Mouse (Mus musculus): Measurements from ENCODE around the gene Hoxd13. TPM values are rescaled to one million over a fixed set of nuclear protein-coding genes. Genes with fewer than 3 reads are reported as not detected.

The Hoxd13 gene
- total and polyA plus RNA-seq, 2 experiments from 2014 or later: not detected

DNA sequence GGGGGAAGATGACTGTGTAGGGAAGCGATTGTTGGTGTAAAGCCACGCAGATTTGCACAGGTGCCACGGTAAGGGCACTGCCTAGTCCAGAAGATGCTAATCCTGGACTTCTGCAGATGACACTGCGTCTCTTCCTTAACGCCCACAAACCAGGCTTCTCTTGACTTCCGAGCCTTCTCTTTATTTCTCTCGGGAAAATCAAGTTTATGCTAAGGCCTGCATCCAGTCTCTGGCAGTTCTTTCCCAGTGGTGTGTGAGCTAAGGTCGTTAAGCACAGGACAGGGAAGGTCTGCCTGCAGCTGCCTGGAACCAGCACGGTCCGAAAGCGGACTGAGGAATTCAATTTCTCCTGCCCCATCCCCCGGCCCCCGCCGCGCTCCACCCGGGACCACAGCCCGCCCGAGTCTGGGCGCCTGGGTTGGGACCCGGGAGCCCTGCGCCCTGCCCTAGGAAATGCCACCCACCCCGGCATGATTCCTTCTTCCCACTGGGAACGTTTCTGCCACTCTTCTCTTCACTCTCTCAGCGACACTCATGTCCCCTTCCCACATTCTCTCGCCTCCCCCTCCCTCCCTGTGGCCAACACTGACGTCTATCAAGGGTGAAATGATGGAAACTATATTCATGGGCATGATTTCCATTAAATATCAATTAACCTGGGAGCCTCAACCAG is 35.7 kb downstream of the Hoxd13 start:
- no peak for ATAC-seq (ENCODE audit: insufficient read depth, low read depth)

DNA sequence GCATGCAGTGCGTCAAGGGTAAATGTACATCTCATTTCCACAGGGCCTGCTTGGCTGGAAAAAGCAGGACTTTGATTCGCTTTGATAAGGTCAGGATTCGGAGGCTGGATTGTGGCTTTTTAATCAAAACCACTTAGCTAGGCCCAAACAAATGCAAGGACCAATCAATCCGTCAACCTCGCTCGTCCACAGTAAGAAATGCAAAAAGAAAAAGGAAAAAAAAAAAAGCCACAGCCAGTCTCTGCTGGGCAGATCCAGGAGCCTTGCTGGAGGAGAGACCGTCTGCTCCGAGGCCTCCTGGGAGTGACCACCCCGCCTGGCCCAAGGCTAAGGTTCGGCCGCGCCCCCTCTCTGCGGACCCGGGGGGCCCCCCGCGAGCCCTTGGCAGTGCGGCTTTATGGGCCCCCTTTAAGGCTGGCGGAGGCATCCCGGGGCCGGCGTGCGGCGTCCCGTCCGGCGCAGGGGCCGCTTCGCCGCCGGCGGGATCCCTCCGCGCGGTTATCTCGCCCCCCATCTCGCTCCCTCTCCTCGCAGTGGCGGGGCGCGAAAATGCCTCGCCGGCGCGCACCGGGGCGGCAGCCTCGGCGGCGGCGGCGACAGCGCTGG is 36.4 kb downstream of the Hoxd13 start, which contains the start of gene Hoxd8:
TSS of gene Hoxd8 (plus strand) at position 223 of the 606 bp plus-strand sequence.
- ATAC-seq (ENCODE audit: insufficient read depth, low read depth): no peak
- Histone ChIP-seq H3K27ac (ENCODE audit: low read depth) (peak within 1 kb of the TSS; percentile 7; the same call in 1 of the 2 replicates), H3K4me1 (ENCODE audit: control insufficient read depth, insufficient read depth) (no peaks in the 10 kb centered on the region), H3K27me3 (ENCODE audit: control insufficient read depth, insufficient read depth, low read length) (peaks cover 98% of the 10 kb centered on the region), H3K9me3 (replicated peaks; ENCODE audit: control insufficient read depth, low read length) (no peaks in the 10 kb centered on the region), H3K4me3 (ENCODE audit: low read depth, low read length) (peak within 1 kb of the TSS; percentile 52), H3K36me3 (replicated peaks; ENCODE audit: control insufficient read depth, insufficient read depth, low read length) (no peaks in the 10 kb centered on the region), H3K9ac (replicated peaks; ENCODE audit: low read depth, low read length) (peak within 1 kb of the TSS; percentile 39; the same call in 1 of the 2 replicates), H3K4me2 (ENCODE audit: low read depth, low read length) (peak within 1 kb of the TSS; percentile 72)
- no peak for TF ChIP-seq EP300 (IDR thresholded peaks at IDR 0.05; ENCODE audit: low read depth)
- no peak for TF ChIP-seq CTCF (IDR thresholded peaks at IDR 0.05; ENCODE audit: low read depth)
- no peak for DNase-seq (ENCODE audit: low spot score)
- WGBS: under 1% methylated on average over 42 of the region's 52 CpGs

More for the DNA sequence above, 35.7 kb downstream of the Hoxd13 start:
- Histone ChIP-seq H3K9me3 (replicated peaks; ENCODE audit: control insufficient read depth, low read length) (no peaks in the 10 kb centered on the region), H3K4me1 (ENCODE audit: control insufficient read depth, insufficient read depth) (no peaks in the 10 kb centered on the region), H3K27ac (ENCODE audit: low read depth) (no peak overlapping the region), H3K27me3 (ENCODE audit: control insufficient read depth, insufficient read depth, low read length) (peaks cover 98% of the 10 kb centered on the region), H3K4me3 (ENCODE audit: low read depth, low read length) (0 out of 2 replicates have a peak overlapping the region, but pooled peaks have one; percentile 52), H3K9ac (replicated peaks; ENCODE audit: low read depth, low read length) (no peak overlapping the region), H3K4me2 (ENCODE audit: low read depth, low read length) (no peak overlapping the region), H3K36me3 (replicated peaks; ENCODE audit: control insufficient read depth, insufficient read depth, low read length) (no peaks in the 10 kb centered on the region)
- TF ChIP-seq CTCF (IDR thresholded peaks at IDR 0.05; ENCODE audit: low read depth): no peak
- DNase-seq (ENCODE audit: low spot score): no peak
- 3% methylated on average over 26 of the region's 26 CpGs for WGBS

DNA sequence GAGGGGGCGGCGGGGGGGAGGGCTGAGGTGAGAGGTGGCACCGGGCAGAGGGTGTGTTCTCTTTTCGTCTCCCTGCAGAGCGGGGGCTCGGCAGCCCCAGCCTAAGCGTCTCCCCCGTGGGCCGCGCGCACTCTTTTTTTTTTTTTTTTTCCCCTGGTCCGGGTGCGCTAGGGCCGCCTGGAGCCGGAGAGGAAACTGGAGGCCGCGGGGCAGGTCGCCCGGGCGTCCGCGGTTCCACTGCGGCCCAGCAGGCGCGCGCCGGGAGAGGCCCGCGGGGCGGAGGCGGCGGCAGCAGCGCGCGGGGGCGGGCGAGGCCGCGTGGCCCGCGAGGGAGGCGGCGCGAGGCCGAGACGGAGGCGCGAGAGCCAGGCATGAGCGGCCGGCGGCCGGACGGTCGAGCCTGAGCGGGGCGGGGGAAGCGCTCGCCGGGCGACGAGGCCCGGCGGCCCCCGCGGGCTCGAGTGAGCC is 36.9 kb downstream of the Hoxd13 start:
- Histone ChIP-seq H3K27ac (ENCODE audit: low read depth) (peak overlapping the region; percentile 7; the same call in 1 of the 2 replicates), H3K9me3 (replicated peaks; ENCODE audit: control insufficient read depth, low read length) (no peaks in the 10 kb centered on the region), H3K4me3 (ENCODE audit: low read depth, low read length) (peak overlapping the region; percentile 52), H3K36me3 (replicated peaks; ENCODE audit: control insufficient read depth, insufficient read depth, low read length) (no peaks in the 10 kb centered on the region), H3K4me1 (ENCODE audit: control insufficient read depth, insufficient read depth) (no peaks in the 10 kb centered on the region), H3K27me3 (ENCODE audit: control insufficient read depth, insufficient read depth, low read length) (peaks cover 98% of the 10 kb centered on the region), H3K4me2 (ENCODE audit: low read depth, low read length) (peak overlapping the region; percentile 72), H3K9ac (replicated peaks; ENCODE audit: low read depth, low read length) (peak overlapping the region; percentile 39; the same call in 1 of the 2 replicates)
- ATAC-seq (ENCODE audit: insufficient read depth, low read depth): peak; percentile 12; the same call in 1 of the 2 replicates
- WGBS: under 1% methylated on average over 51 of the region's 66 CpGs
- TF ChIP-seq CTCF (IDR thresholded peaks at IDR 0.05; ENCODE audit: low read depth): no peak
- no peak for TF ChIP-seq EP300 (IDR thresholded peaks at IDR 0.05; ENCODE audit: low read depth)
- no peak for DNase-seq (ENCODE audit: low spot score)

DNA sequence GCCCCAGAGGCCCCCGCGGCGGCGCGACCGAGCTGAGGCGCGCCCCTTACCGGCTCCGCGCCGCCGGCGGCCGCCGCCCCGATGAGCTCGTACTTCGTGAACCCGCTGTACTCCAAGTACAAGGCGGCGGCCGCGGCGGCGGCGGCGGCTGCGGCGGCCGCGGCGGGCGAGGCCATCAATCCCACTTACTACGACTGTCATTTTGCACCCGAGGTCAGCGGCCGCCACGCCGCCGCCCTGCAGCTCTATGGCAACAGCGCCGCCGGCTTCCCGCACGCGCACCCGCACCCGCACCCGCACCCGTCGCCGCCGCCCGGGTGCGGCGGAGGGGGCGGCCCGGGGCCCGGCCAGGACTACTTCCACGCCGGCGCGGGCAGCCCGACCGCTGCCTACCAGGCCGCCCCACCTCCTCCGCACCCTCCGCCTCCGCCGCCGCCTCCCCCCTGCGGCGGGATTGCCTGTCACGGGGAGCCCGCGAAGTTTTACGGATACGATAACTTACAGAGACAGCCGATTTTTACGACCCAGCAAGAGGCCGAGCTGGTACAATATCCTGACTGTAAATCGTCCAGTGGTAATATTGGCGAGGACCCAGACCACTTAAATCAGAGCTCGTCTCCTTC is 37.5 kb downstream of the Hoxd13 start:
- 3% methylated on average over 41 of the region's 85 CpGs for WGBS
- Histone ChIP-seq H3K27ac (ENCODE audit: low read depth) (peak overlapping the region; percentile 7; the same call in 1 of the 2 replicates), H3K27me3 (ENCODE audit: control insufficient read depth, insufficient read depth, low read length) (peaks cover 98% of the 10 kb centered on the region), H3K36me3 (replicated peaks; ENCODE audit: control insufficient read depth, insufficient read depth, low read length) (no peaks in the 10 kb centered on the region), H3K4me3 (ENCODE audit: low read depth, low read length) (peak overlapping the region; percentile 52), H3K4me1 (ENCODE audit: control insufficient read depth, insufficient read depth) (no peaks in the 10 kb centered on the region), H3K4me2 (ENCODE audit: low read depth, low read length) (peak overlapping the region; percentile 72), H3K9ac (replicated peaks; ENCODE audit: low read depth, low read length) (peak overlapping the region; percentile 39; the same call in 1 of the 2 replicates), H3K9me3 (replicated peaks; ENCODE audit: control insufficient read depth, low read length) (no peaks in the 10 kb centered on the region)
- ATAC-seq (ENCODE audit: insufficient read depth, low read depth) (peak; percentile 37; the same call in 1 of the 2 replicates), DNase-seq (ENCODE audit: low spot score) (peak; percentile 5)
- TF ChIP-seq CTCF (IDR thresholded peaks at IDR 0.05; ENCODE audit: low read depth) (no peak), EP300 (IDR thresholded peaks at IDR 0.05; ENCODE audit: low read depth) (no peak)

DNA sequence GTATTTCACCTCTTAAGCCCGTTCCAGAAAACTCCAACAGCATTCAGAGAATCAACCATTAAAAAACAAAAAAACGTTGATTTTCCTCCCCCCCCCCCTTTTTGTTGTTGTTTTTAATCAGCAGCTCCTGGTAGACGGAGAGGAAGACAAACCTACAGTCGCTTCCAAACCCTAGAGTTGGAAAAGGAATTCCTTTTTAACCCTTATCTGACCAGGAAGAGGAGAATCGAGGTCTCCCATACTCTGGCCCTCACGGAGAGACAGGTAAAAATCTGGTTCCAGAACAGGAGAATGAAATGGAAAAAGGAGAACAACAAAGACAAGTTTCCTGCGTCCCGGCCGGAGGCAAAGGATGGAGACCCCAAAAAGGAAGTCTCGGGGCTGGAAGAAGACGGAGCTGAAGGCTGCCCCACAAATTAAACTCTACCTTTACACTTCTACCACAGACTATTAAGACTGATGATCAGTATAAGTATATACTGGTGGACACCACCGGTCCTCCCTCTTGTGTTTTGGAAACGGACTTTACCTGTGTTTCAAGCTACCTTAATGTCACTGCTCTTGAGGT is 38.4 kb downstream of the Hoxd13 start:
- Histone ChIP-seq H3K27me3 (ENCODE audit: control insufficient read depth, insufficient read depth, low read length) (peaks cover 98% of the 10 kb centered on the region), H3K4me2 (ENCODE audit: low read depth, low read length) (no peak overlapping the region), H3K9me3 (replicated peaks; ENCODE audit: control insufficient read depth, low read length) (no peaks in the 10 kb centered on the region), H3K9ac (replicated peaks; ENCODE audit: low read depth, low read length) (no peak overlapping the region), H3K4me1 (ENCODE audit: control insufficient read depth, insufficient read depth) (no peaks in the 10 kb centered on the region), H3K36me3 (replicated peaks; ENCODE audit: control insufficient read depth, insufficient read depth, low read length) (no peaks in the 10 kb centered on the region), H3K27ac (ENCODE audit: low read depth) (no peak overlapping the region), H3K4me3 (ENCODE audit: low read depth, low read length) (no peak overlapping the region)
- TF ChIP-seq CTCF (IDR thresholded peaks at IDR 0.05; ENCODE audit: low read depth) (no peak), EP300 (IDR thresholded peaks at IDR 0.05; ENCODE audit: low read depth) (no peak)
- peak; percentile 4 for DNase-seq (ENCODE audit: low spot score)
- no peak for ATAC-seq (ENCODE audit: insufficient read depth, low read depth)
- 7% methylated on average over 13 of the region's 13 CpGs for WGBS
